Mouse (Mus musculus): Measurements from ENCODE around the gene Brsk2.
"Not testable (repeated sequence)": the region's sequence is repeated elsewhere in the genome, so short reads cannot be mapped to it uniquely, and the experiment has no call there.

Gene Brsk2

GRCm38 (mm10) chr7:141948906-141949798 is at the start of gene Brsk2:
Gene Brsk2 (plus strand): TSS chr7:141949751.
- peak; percentile 91 for DNase-seq

GRCm38 (mm10) chr7:141901825-141902224 is 47.7 kb upstream of the Brsk2 start:
- no peak for DNase-seq

GRCm38 (mm10) chr7:141902269-141902729 is 47.3 kb upstream of the Brsk2 start:
- DNase-seq, result peak; percentile 100

GRCm38 (mm10) chr7:141902791-141903190 is 46.8 kb upstream of the Brsk2 start:
- DNase-seq, result no peak

GRCm38 (mm10) chr7:141908591-141908990 is 41.0 kb upstream of the Brsk2 start:
- DNase-seq, result no peak

GRCm38 (mm10) chr7:141911305-141911704 is 38.2 kb upstream of the Brsk2 start:
- no peak for DNase-seq

GRCm38 (mm10) chr7:141918407-141918806 is 31.1 kb upstream of the Brsk2 start, which contains the start of gene Tollip:
Gene Tollip (minus strand): TSS chr7:141918507.
- DNase-seq, result no peak

GRCm38 (mm10) chr7:141924121-141924520 is 25.4 kb upstream of the Brsk2 start:
- DNase-seq, result not testable (repeated sequence)

- DNase-seq, result peak; percentile 68
Observed at GRCm38 (mm10) chr7:141924917-141925316, 24.6 kb upstream of the Brsk2 start.

- no peak for DNase-seq
Observed at GRCm38 (mm10) chr7:141928642-141929041, 20.9 kb upstream of the Brsk2 start.

- DNase-seq, result no peak
Observed at GRCm38 (mm10) chr7:141934128-141934898, 15.2 kb upstream of the Brsk2 start.

- DNase-seq, result no peak
Observed at GRCm38 (mm10) chr7:141934951-141935350, 14.6 kb upstream of the Brsk2 start.

GRCm38 (mm10) chr7:141943444-141943843 is 6.1 kb upstream of the Brsk2 start:
- no peak for DNase-seq

GRCm38 (mm10) chr7:141945927-141946326 is 3.6 kb upstream of the Brsk2 start:
- no peak for DNase-seq

- no peak for DNase-seq
Observed at GRCm38 (mm10) chr7:141947512-141947911, 2.0 kb upstream of the Brsk2 start.

- DNase-seq, result no peak
Observed at GRCm38 (mm10) chr7:141948045-141948444, 1.5 kb upstream of the Brsk2 start.

- DNase-seq, result no peak
Observed at GRCm38 (mm10) chr7:141949799-141950103, 200 bp downstream of the Brsk2 start.

GRCm38 (mm10) chr7:141950104-141951013 is 808 bp downstream of the Brsk2 start:
- DNase-seq, result peak; percentile 15

GRCm38 (mm10) chr7:141951821-141952220 is 2.3 kb downstream of the Brsk2 start:
- DNase-seq, result no peak

GRCm38 (mm10) chr7:141952920-141953319 is 3.4 kb downstream of the Brsk2 start:
- no peak for DNase-seq

GRCm38 (mm10) chr7:141953616-141954015 is 4.1 kb downstream of the Brsk2 start:
- no peak for DNase-seq

- DNase-seq, result no peak
Observed at GRCm38 (mm10) chr7:141955565-141956173, 6.1 kb downstream of the Brsk2 start.

Measured in thymus, postnatal 25 days (tissue).